Comparison of ENCODE assay signal across 9 mouse cellular contexts in the genomic region with DNA sequence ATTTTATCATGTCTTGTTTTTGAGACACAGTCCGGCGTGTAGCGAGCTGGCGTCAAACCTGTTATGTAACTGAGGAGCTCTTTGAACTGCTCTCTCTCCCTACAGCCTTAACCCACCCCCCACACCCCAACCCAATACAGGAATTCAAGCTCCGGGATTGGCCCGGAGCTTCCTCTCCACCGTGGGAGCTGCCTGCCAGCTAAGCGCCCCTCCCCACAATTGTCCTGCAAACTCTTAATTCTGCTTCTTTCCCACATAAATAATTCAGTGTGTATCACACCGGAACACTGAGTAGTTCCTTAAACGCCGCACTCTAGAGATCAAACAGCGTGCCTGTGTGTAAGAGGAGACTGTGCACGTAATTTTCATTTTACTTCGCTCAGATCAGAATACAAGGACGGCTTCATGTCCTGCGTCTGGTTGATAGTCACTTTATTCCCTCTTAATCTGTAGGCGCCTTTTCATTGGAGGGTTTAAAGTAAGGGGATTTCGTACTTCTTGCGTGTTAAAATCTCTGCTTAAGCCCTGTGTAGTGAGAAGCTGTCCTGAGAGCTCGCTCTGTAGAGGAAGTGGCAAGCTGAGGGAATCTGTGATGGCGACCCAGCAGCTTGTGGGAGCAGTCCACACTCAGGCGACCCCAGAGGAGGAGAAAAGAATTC.
A peak's percentile ranks its signal among the peaks of the same experiment; 100 is the strongest.
DNase-seq lines count a peak whose midpoint lies in the region; ATAC-seq and TF ChIP-seq lines count a peak whose summit lies in the region.
"Had no signal": no experiment of that assay in that cellular context is flagged by ENCODE, and none has a peak within 500 bp of the region (broad histone marks: within the 10 kb centered on the region; RNA-seq: fewer than 3 reads in every experiment).

No protein-coding gene starts in this region.

- ATAC-seq in forebrain, embryonic 11.5 days (replicated peaks; ENCODE audit: low FRiP score): peak; percentile 92
- ATAC-seq in hematopoietic stem cell, adult 5-6 weeks (replicated peaks in 1 of 2; ENCODE audit: insufficient read depth in 1 of 2, low FRiP score in 2 of 2, low TSS enrichment in 1 of 2, low read depth in 1 of 2, poor library complexity in 2 of 2, severe bottlenecking in 2 of 2): peak; percentile 66 to 80

- TF ChIP-seq POLR2A in spleen, adult 2 months (IDR thresholded peaks at IDR 0.05; ENCODE audit: low read depth, low read length): no peak

- no peak overlapping the region; the same call in 1 of the 2 replicates for H3K27ac ChIP-seq in spleen, adult 2 months (ENCODE audit: insufficient read depth, low read length)
- peak overlapping the region; percentile 84 for H3K27ac ChIP-seq in forebrain, embryonic 11.5 days (ENCODE audit: low read depth, low read length)

- peak overlapping the region; percentile 32; the same call in 1 of the 2 replicates for H3K4me3 ChIP-seq in spleen, adult 2 months (ENCODE audit: extremely low read depth, insufficient read depth, insufficient read length)
- peak overlapping the region; percentile 30 for H3K4me3 ChIP-seq in forebrain, embryonic 11.5 days (ENCODE audit: low read depth, low read length)

- WGBS in spleen, adult 2 months: 2% methylated on average over 22 of the region's 22 CpGs
- whole genome bisulfite sequencing in forebrain, embryonic 11.5 days: 1% methylated on average over 22 of the region's 22 CpGs

- H3K4me1 ChIP-seq in spleen, adult 2 months (ENCODE audit: control insufficient read depth, insufficient read depth, insufficient read length): peaks cover 2% of the 10 kb centered on the region; the same call in 1 of the 2 replicates
- peaks cover 10% of the 10 kb centered on the region for H3K4me1 ChIP-seq in forebrain, embryonic 11.5 days (replicated peaks; ENCODE audit: control insufficient read depth, insufficient read depth, low read length)

- no peaks in the 10 kb centered on the region for H3K36me3 ChIP-seq in spleen, adult 2 months (ENCODE audit: control insufficient read depth, insufficient read depth, low read length)
- H3K36me3 ChIP-seq in forebrain, embryonic 11.5 days (ENCODE audit: control insufficient read depth, insufficient read depth, low read length): no peaks in the 10 kb centered on the region
- H3K36me3 ChIP-seq: G1E had no signal

- no peaks in the 10 kb centered on the region for H3K27me3 ChIP-seq in spleen, adult 2 months (ENCODE audit: control insufficient read depth, insufficient read depth, low read length)
- no peaks in the 10 kb centered on the region for H3K27me3 ChIP-seq in forebrain, embryonic 11.5 days (ENCODE audit: control insufficient read depth, insufficient read depth, low read length)

- no peak for TF ChIP-seq CTCF in spleen, adult 2 months (IDR thresholded peaks at IDR 0.05; ENCODE audit: extremely low read depth, insufficient read depth, insufficient read length, insufficient replicate concordance)

- peak overlapping the region; percentile 56 for H3K4me2 ChIP-seq in forebrain, embryonic 11.5 days (ENCODE audit: low read depth, low read length, severe bottlenecking)

- no peak for DNase-seq in spleen, adult 2 months (ENCODE audit: low read depth in 1 of 2, low spot score in 2 of 2)
- DNase-seq in spleen, postnatal 10 days (ENCODE audit: low spot score in 2 of 2): no peak
- peak; percentile 83 for DNase-seq in forebrain, embryonic 11.5 days (ENCODE audit: low spot score)
- peak; percentile 56 to 66 for DNase-seq in layer of hippocampus, postnatal 36 days
- DNase-seq in lung, postnatal 36 days: peak; percentile 61
- peak; percentile 43 for DNase-seq in right cerebral cortex, postnatal 25 days
- no peak for DNase-seq in thymus, postnatal 4 days

- no peaks in the 10 kb centered on the region for H3K9me3 ChIP-seq in forebrain, embryonic 11.5 days (ENCODE audit: control insufficient read depth, low read length)

- peak overlapping the region; percentile 51 for H3K9ac ChIP-seq in forebrain, embryonic 11.5 days (ENCODE audit: low read length)

Comparison
In these comparisons a context has a peak if more than half of its experiments do, and no peak if none do; other contexts are left out.
1. DNase-seq: peak in forebrain, embryonic 11.5 days (single experiment), layer of hippocampus, postnatal 36 days (2 of 2), lung, postnatal 36 days (single experiment) and right cerebral cortex, postnatal 25 days (single experiment); none in spleen, adult 2 months (0 of 2), spleen, postnatal 10 days (0 of 2) and thymus, postnatal 4 days (single experiment).